Mouse (Mus musculus) CD4-positive, CD25-positive, alpha-beta regulatory T cell, adult 2 months (primary cell): Measurements from ENCODE around the gene Micu1.

Experiments
- DNase-seq: peaks from one replicate; pipeline ENCODE4 v3.0.0-alpha.2; 2012; ENCODE audit warnings: low read depth, low spot score

Micu1 gene

DNA sequence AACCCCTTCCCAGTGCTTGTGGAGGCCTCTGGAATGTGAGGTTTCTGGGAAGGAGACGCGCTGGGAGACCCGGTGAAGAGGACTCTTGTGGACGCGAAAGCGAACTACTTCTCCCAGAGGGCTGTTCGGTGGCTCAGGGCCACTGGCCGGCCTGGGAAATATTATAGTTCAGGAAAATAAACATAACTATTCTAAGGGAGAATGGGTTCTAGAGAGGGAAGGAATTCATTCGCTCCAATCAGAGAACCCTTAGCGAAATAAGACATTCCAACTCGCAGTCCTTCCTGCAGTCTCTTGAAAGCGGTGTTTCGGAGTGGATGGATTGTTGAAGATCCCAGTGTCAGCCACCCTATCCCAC, 177.7 kb downstream of the Micu1 start:
- DNase-seq, result no peak

DNA sequence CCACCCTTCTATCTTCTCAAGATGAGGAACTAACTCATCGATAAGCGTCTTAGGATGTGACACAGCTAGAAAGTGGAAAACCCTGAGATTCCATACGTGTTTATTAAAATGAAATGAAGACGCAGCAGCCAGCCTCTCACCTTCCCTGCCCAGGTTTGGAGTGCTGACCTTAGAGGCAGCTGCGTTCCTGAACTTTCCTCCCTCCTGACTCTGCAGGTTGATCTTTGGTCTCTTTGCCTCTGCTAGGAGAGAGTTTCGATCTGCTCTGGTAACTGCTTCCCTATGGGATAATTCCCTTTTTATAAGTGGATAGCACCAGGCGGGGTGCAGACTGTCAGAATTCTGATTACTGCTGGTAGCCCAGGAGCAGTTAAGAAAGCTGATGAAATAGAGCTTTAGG, 178.6 kb downstream of the Micu1 start:
- no peak for DNase-seq

DNA sequence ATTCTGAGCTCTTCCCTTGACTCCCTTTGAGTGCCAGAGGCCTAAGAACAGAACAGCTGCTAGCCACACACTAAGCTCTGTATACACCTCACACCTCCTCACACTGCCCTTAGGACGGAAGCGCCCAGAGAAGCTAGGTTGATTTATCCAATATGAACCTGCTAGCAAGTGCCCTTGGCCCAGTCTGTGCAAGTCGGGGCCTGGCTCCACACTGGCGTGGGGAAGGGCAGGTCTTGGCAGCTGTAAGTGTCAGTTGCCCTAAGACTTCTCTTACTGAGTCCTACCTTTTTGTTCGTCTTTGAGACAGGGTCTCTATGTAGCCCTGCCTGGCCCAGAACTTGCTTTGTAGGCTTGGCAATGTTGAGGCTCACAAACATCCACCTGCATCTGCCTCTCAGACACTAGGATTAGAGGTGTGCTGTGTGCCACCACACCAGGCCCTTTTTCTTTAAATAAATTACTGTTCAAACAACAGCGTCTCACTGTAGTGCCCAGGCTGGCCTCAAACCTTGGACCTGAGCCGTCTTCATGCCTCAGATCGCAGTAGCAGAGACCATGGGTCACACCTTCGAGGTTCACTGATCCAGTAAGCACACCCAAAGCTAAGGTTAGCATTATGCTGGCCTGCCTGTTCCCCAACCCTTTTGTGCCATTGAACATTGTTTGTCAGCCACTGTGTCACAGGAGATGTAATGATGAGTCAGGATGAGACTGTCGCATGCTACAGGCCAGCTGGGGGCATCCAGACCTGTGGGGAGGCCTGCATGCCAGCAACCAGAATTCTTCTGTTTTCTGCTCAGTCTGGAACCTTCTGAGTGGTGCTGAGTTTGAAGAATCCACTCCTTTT, 182.3 kb downstream of the Micu1 start:
- DNase-seq, result no peak

DNA sequence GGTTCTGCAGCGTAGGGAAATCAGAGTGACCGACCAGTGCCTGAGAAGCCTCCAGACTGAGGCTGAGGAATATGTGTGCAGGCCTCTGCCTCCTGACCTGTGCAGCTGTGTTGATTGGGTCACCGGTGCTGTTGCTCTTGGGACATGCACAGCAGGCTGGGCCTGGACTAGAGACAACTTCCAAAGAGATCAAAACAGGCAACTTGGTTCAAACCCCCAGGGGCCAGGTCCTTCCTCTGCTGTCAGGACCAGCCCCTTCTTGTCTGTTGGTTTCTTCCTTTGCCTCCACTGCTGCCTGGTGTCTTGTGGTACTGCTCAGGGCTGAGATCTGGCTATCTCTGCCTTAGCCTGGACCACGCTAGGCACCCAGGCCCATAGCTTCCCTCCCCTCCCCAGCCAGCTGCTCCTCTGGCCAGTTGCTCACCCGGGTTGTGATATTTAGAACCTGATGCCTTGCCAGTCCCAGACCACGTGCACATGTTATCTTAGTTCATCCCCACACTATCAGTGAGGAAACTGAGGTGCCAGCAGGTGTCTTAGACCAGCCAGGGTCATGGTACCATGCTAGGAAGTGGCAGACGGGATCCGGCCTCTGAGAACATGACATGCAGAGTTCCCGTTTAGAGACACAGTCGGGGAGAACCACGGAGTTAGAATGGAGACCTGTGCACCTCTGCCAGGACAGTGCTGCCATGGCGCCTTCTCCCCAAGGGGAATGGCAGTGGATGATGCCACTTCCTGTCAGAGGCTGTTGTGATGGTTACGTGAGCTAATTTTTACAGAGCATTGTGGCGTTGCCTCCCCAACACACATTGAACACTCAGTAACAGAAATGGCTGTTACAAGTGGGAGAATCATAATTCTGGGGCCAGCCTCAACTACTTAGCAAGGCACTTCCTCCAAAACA, 183.2 kb downstream of the Micu1 start:
- DNase-seq, result peak; percentile 52

DNA sequence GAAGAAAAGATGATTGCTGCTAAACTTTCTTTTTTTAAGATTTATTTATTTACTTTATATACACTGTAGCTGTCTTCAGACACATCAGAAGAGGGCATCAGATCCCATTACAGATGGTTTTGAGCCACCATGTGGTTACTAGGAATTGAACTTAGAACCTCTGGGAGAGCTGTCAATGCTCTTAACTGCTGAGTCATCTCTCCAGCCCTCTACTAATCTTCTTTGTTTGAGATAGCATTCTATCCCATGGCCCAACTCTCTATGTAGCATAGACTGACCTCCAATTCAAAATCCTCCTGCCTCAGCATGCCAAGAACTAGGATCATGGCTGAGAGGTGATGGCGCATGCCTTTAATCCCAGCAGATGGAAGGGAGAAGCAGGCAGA, 183.8 kb downstream of the Micu1 start:
- DNase-seq, result no peak

DNA sequence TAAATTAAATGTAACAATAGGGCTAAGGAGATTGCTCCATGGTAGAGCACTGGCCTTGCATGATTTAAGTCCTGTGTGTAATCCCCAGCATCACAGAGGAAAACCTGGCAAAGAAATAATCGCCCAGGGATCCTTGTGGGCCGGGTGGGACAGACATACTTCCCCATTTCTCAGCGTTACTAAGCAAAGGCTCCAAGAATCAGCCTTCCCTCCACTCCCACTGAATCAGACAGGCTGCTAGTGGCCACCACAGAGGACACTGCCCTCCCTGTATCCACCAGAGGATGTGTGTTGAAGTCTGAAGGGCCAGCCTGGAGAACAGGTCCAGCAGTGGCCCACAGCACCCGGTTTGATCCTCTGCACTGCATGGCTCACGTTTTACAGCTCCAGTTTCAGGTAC, 185.2 kb downstream of the Micu1 start:
- DNase-seq, result no peak

DNA sequence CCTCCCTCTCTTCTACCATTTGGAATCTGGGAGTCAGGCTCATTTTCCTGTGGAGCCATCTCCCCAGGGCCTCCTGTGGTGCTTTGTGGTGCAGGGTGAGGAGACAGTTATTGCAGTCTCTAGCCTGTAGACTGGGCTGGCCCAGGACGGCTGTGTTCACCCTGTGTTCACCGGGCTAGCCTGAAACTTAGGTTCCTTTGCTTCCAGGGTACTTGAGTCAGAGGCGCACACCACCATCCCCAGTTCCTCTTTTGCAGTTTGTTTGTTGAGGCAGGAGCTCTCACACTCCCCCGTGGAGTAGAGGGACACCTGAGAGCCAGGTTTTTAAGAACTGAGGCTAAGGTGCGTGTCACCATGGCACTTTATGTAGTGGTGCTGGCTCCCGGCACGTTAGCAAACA, 187.1 kb downstream of the Micu1 start:
- no peak for DNase-seq

DNA sequence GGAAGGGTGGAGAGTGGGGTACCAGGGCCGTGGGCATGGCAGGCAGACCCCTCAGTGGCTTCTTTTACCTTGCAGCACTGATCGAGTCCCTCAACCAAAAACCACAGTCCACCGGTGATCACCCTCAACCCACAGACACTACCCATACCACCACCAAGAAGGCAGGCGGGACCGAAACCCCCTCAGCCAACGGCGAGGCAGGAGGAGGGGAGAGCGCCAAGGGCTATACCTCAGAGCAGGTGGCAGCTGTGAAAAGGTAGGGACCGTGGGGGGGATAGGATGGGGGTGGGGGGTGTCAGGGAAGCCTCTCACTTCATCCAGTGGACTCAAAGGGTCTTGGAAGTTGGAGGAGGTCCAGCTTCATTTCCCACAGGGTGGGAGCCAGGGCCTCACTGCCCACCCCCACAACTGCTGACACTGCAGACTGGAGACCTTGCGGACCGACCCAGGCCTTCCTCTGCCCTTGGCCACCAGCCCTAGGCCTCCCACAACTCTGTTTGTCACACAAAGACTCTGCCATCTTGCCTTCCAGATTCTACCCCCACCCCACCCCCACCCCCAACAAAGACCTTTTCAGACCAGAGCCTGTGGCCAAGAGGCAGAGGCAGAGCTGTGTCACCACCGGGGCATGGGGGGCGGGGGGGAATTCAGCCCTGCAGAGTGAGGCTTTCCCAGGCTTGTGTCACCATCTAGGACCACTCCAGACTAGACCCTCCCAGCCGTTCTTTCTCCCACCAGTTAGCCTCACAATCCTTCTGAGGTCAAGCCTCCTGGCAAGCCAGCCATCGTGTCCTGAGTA, 187.9 kb downstream of the Micu1 start:
- no peak for DNase-seq

DNA sequence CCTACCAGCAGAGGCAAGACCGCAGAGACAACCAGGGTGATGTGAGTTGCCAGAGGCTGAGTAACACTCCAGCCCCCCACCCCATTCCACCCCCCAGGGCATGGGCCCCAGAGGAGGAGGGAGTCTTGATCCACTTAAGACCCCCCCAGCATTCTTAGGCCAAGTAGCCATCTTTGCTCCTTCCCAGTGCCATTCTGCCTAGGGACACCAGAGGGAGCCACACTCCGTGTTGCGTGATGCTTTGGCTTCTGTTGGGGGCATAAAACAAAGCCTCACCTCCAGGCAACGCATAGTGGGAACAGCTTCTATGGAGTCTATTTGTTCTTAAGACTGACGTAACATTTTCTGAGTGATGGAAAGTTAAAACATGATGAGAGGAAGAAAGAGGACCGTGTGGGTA, 190.7 kb downstream of the Micu1 start:
- peak; percentile 86 for DNase-seq

DNA sequence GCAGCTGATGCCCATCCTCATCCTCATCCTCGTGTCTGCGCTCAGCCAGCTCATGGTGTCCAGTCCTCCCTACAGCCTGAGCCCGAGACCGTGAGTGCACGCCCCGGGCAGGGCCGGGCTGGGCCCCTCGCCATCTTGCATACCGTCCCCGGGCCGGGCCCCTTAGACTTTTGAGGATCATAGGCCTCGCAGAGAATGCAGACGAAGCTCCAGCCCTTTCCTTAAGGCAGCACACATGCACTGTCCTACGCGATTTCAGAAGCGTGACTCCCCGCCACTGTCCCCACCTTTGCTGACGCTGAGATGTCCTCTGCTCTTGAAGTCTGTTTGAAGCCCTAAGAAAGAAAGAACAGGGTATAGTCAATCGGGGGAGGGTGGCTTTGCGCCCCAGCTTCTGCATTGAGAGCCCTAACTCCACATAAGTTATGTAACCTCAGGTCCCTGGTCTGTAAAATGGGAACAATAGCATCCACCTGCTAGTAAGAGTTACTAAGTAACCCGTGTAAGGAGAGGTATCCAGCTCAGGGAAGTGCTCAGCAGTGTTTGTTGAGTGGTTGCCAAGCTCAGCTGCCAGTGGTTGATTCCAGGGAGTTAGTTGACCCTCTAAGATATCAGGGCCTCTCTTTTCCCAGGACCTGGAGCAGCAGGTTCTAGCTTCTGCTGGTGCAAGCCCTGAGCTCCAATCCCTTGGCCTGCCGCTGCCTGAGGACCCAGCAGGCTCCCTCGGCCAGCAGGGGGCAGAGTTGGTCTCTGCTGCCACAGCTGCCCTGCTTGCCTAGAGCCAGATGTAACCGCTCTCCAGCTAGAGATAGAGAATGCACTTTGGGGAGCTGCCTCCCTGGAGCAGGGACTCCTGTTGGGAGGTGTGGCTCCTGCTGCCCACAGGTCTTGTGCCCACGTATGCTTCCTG, 192.2 kb downstream of the Micu1 start:
- DNase-seq, result peak; percentile 95

DNA sequence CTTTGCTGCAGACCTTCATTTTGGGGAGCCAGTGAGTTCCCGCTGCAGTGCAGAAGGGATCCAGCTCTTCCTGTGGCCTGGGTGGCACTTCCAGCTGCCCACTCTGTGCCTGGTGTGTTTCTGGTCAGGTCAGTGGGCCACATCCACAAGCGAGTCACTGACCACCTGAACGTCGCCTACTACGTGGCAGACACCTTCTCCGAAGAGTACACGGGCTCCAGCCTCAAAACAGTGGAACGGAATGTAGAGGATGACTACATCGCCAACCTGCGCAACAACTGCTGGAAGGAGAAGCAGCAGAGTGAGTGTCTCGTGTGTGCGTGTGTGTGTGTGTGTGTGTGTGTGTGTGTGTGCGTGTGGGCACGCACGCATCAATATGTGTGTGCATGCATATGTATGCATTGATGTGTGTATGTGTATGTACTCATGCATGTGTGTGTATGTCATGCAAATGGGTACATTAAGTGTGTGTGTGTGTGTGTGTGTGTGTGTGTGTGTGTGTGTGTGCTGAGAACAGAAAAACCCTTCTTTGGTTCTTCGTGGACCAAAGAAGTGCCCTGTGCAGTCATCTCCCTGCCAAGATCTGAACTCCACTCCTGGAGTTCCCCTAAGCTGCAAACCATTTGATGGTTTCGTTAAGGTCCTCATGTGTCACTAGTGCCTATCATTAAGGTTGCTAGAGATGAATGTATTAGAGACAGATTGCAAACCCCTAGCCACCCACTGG, 193.3 kb downstream of the Micu1 start:
- peak; percentile 64 for DNase-seq

DNA sequence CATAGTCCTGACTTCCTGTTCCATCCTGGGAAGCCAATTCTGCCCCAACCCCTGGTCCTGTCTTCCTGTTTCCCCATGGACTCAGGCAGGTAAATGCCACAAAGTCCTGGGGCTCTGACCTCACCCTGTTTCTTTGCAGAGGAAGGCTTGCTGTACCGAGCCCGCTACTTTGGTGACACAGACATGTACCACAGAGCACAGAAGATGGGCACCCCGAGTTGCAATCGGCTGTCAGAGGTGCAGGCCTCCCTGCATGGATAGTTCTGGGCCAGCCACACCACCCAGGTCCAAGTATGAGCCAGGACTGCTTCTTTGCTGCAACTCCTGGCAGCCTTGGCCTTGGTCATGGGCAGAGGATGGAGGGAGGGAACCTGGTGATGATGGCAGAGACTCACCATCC, 193.9 kb downstream of the Micu1 start:
- DNase-seq, result no peak

DNA sequence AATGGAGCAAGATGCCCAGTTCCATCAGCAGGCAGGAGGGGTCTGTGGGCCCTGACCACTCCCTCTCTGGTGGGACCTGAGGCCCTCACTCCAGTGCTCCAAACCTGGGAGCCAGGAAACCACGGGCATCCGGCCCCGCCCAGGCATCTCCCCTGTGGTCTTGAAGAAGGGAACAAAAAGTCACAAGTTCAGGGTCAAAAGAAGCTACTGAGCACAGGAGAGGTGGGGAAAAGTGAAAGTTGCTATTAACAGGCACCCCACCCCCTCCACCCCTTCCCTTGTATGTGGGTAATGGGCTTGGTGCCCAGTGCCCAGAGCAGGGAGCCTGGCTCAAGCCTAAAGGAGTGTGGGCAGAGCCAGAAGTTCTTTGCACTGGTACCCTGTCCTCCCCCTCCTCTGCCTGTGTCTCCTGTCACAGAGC, 194.6 kb downstream of the Micu1 start:
- peak; percentile 76 for DNase-seq

DNA sequence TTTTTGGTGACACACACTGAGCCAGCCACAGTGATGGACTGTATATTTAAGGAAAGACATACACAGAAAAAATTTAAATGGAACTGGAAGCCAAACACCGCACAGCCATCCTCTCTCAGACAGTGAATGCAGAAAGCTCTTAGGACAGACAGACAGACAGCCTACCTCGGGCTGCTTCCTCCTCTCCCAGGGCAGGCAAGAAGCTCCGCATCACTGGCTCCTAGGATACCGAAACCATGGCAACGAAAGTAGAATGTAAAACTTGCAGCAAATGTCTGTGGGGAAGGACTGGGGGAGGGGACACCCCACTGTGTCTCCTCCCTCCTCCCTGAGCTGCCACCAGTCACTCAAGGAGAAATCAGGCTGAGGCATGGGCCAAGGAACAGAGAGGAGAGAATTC, 195.2 kb downstream of the Micu1 start:
- DNase-seq, result peak; percentile 83

DNA sequence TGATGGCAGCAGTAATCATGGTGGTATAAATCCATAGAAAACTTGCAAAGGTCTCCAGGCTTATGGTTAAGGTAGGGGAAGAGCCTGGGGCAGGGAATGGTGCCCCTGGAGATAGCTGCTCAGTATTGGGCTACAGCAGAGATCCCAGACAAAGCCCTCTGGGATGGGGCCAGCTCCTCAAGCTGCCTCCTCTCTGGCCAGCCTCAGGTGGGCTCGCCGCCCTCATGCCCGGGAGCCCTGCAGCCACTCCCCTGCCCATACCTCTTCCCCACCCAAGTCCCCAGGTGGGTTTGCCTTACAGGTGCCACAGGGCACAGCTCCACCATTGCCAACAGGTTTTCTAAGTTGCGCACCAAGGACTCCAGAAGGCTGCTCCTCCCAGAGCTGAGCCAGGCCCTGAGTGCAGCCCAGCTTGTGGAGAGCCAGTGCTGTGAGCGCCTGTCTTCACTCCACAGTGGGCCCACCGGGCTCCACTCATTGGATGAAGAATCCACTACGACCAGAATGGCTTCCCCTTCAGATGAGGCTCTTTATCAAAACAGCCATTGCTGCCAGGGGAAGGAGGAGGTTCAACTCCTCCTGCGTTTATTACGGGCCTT, 196.0 kb downstream of the Micu1 start:
- DNase-seq, result no peak

DNA sequence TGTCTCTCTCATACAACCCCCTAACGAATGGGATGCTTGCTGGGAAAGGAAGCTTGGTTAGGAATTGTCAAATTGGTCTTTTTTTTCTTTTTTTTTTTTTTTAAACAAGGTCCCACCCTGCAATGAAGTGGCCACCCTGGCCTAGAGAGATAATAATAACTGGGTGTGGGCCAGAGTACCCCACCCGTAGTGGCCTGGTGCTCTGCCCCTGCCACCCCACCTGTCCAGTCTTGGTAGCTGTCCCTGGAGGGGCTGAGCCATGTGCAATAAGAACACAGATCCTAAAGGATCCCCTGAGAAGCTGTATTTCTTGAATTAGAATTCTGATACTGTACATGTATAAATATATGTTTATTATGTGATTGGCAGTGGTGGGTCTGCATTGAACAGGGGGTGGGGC, 196.7 kb downstream of the Micu1 start:
- DNase-seq, result no peak

DNA sequence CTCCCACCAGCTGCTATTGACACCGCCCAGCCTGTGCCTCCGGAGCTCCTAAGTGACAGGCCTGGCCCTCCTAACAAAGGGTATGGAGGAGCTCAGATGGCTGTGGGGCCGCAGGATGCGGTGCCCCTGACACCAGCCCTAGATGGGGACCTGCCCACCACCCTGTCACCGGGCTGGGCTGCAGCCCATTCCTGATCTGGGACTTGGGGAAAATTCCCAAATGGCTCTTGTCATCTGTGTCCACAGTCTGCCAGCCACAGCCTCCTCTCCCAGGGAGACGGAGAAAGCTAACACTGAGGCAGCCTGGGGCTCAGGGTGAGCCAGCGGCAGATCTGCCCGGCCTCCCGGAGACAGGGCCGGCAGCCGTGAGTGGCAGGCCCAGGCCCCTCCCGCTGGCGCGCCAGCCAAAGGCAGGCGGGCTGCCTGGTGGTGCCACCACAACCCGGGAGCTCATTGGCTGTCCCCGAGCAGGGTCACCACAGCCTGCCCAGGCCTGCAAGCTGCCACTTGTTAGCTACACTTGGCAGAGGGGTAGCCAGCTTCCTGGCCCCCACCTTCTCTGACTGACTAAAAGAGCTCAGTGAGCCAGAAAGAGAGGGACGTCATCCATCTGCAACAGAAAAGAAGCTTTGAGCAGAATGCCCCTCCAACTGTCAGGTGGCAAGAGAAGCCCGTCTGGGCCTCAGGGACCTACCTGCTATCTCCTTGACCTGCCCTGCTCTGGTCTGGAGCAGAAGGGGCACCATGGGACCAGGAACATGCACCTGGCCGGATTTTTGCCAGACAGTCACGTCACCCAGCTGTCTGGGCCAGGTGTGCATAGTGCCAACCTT, 197.3 kb downstream of the Micu1 start:
- DNase-seq, result peak; percentile 94

DNA sequence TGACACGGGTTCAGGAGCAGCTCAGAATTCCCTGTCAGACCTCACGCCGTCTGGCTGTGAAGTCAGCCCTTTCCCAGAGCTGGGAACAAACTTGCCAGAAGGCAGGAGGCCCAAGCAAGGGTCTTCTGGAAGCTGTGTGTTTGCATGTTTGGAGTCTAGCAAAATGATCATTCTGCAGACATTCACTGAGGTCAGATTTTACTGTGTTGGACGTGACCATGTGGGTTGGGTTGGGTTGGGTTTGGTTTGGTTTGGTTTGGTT, 197.8 kb downstream of the Micu1 start:
- no peak for DNase-seq

DNA sequence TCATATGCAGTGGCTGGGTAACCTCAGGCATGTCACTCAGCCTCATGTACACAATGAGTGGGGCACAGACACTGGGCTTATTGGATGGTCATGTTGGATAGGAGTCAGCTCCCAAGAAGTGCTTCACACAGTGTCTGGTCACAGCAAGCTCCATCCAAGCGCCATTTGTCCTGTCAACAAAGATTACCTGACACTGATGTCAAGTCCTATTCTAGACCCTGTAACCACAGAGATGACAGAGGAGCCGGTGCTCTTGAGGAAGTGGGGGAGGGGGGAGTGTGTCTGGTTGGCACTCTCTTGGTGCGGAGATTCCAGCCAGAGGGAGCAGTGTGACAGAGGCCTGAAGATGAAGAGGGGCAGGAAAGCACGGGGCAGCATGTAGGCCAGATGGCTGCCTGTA, 198.7 kb downstream of the Micu1 start:
- peak; percentile 76 for DNase-seq
